Mouse (Mus musculus) urinary bladder, adult 2 months (tissue): ENCODE data around the gene Lgals3. TPM values are rescaled to one million over a fixed set of nuclear protein-coding genes. Genes with fewer than 3 reads are reported as not detected.

Experiments used
- DNase-seq: peaks from one replicate; pipeline ENCODE4 v3.0.0; 2022; ENCODE audit warnings: low spot score
- polyA plus RNA-seq: library from polyadenylated mRNA; depleted of rRNA; stranded (reverse); fragments of >200 nt; gene quantifications from 2 replicates; pipeline ENCODE4 v1.2.3, GENCODE M21; 2012

Lgals3 gene
- polyA plus RNA-seq, 1 experiment: 279 TPM

DNA sequence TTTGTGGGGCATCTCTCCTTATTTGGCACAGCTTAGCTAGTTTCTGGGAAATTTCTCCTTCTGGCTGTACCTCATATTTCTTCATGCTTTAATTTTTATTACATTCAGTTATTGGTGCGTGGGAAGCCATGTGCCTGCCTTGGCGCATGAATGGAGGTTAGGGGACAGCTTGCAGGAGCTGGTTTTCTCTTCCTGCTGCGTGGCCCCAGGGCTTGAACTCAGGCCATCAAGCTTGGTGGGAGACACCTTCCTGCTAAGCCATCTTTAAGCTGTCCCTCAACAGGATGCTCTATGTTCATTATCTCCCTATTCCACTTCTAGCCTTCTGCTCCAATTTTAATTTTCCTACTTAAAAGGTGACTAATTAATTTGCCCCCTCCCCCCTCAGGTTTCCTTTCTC is 3.2 kb downstream of the Lgals3 start:
- DNase-seq: no peak

- DNase-seq: no peak
Observed at GRCm38 (mm10) chr14:47371689-47372088, 4.1 kb downstream of the Lgals3 start.

DNA sequence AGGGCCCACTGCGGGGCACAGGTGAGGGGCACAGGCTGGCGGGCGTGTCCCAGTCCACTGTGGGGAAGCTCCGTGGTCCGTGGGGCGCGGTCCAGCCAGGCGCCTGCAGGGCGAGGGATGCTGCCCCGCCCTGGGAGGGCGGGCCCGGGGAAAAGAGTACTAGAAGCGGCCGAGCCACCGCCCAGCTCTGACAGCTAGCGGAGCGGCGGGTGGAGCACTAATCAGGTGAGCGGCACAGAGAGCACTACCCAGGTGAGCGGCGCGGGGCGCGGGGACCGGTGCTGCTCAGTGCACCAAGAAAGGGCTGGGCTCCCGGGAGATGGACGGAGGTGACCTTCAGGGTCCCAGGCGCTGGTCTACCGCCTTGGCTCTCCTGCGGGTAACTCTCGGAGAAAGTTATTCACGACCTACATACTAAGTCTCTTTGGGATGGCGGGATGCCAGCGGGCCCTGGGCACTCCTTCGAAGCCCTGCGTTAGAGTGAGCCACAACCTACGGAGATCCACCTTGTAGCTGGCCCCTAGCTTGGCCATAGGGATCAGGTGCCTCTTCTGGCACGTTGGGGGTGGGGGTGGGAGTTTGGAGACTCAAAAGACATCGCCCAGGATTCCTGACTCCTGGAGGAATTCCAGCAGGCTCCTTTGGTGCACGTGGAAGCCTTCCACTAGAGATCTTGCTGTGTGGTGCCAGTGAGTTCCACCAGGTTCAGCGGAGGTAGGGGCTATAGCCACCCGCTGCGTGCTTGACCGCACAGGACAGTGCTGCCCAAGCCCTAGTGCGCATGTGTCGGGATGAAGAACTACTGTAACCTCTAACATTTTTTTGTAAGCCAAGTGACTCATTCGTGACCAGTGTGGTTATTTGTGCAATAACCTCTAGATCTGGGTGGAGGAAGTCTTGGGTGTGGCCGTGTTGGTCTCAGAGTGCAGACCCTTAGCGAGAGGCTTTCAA is 6.5 kb downstream of the Lgals3 start:
- DNase-seq: peak; percentile 80

- no peak for DNase-seq
Observed at GRCm38 (mm10) chr14:47376526-47376925, 9.0 kb downstream of the Lgals3 start.

DNA sequence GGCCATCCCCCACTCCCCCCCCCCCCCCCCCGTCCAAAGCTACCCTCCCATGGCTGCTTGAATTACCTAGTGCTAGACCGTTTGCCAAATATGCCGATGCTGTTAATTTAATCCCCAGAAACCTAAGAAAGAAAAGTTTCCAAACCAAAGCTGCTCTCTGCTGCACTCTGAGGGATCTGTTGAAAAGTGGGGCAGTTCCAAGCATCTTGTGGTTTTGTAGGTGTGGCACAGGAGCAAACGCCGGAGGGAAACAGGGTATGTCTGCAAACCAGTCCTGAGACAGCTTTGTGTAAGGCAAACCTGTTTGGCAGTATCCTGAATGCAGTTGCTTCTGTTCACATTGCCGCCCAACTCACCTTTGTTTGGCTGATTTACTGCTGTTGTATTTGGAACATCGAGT is 10.8 kb downstream of the Lgals3 start:
- no peak for DNase-seq

GRCm38 (mm10) chr14:47383911-47384310 is 16.4 kb downstream of the Lgals3 start:
- DNase-seq: no peak

- DNase-seq: no peak
Observed at GRCm38 (mm10) chr14:47384653-47385052, 17.1 kb downstream of the Lgals3 start.

DNA sequence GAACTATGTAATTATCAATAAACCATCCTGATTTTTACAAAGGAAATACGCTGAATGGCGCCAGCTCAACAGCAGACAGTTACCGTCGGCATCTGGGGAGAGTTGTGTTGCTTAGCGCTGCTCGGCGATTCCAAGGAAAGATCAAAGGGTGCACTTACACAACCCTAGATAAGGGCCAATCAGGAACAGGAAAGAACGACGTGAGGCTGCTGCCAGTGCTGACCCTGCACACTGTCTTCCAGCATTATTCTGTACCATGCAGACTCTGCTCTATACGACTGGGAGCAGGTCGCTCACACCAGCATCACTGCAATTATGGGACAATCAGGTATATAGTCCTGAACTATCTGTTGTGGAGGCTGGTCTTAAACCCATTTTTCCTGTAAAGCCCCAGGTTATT is 18.6 kb downstream of the Lgals3 start:
- no peak for DNase-seq

GRCm38 (mm10) chr14:47393354-47394094 is 26.0 kb downstream of the Lgals3 start:
- DNase-seq: no peak

DNA sequence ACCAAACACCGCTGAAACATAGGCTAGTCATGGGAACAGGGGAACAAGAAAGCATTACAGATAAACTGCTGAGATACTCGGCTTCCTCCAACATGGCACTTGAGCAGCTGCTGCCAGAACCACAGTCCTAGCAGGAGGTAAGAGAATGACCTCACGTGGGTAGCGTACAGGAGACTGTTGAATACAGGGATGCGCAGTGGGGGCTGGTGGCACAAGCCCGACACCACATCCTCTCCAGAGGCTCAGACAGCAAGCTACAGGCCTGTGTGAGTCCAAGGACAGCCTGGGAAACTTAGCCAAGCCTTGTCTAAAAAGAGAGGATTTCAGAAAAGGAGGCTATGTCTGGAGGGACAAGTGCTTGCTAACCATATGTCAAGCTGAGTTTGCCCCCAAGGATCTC is 27.5 kb downstream of the Lgals3 start:
- no peak for DNase-seq

- no peak for DNase-seq
Observed at GRCm38 (mm10) chr14:47395462-47396026, 28.0 kb downstream of the Lgals3 start.

DNA sequence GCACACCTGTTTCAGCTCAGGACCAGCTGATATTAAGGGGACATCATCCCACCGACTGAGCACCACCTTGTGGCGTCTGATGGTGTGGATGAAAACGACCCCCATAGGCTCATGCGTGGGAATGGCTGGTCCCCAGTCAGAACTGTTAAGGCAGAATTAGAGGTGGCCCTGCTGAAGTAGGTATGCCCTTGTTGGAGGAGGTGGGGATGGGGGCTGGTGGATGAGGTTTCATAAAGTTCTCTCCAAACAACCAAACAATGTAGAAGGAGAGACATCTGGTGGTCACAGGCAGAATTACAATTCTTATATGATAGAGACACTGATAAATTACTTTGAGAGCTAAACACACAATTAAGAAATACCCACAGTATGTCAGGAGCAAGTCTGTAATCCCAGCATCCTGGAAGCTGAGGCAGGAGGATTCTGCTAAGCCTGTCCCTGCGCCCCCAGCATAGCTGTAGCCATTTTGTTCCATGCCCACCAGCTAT is 28.7 kb downstream of the Lgals3 start:
- DNase-seq: no peak

GRCm38 (mm10) chr14:47402735-47403134 is 35.2 kb downstream of the Lgals3 start:
- no peak for DNase-seq

- no peak for DNase-seq
Observed at GRCm38 (mm10) chr14:47406000-47406399, 38.4 kb downstream of the Lgals3 start.

DNA sequence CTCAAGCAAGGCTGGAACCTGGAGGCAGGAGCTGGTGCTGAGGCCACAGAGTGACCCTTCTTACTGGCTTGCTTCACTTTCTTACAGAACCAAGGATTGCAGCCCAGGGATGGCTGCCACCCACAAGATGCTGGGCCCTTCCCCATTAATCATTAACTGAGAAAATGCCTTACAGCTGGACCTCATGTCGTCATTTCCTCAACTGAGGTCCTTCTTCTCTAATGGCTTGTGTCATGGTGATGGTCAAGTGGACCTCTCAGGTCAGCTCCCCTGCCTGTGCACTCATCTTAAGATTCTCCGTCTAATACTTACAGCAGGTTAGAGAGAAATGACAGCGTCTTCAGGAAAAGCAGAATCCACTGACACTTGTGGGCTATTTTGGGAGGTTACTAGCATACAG is 49.8 kb downstream of the Lgals3 start:
- no peak for DNase-seq

DNA sequence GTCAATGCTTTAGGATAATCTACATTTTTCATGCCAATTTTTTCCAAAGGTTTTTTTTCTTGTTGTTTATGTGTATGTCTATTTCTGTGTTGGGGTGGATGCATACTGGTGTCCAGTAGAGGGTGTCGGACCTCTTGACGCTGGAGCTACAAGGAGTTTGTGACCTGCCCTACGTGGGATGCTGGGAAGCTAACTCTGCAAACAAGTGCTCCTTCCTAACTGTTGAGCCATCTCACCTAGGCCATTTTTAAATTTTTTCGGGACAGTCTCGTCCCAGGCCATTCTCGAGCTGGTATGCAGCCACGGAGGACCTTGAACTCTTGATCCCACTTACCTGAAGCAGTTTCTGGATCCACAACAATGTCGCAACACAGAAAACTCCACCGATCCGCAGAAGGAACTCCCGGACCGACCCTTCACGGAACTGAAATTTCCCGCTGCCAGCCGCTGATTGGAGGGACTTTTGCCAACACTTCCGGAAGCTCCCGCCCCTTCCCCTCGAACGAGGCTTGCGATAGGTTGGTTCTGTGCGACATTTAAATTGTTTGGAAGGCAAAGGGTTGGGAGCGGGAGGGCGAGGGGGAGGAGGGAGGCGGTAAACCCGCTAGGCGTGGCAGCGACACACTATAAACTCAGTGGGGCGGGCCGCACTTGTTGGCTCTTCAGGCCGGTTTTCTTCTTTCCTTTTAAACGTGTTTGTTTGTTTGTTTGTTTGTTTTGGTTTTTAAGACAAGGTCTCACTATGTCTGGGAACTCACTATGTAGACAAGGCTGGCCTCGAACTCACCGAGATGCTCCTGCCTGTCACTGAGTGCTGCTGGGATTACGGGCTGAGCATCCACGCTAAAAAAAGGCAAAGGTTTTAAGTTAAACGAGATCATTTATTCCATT is 50.5 kb downstream of the Lgals3 start, which contains the start of gene Dlgap5:
TSS of gene Dlgap5 (minus strand) at position 633 of the 891 bp plus-strand sequence.
- peak; percentile 65 for DNase-seq

DNA sequence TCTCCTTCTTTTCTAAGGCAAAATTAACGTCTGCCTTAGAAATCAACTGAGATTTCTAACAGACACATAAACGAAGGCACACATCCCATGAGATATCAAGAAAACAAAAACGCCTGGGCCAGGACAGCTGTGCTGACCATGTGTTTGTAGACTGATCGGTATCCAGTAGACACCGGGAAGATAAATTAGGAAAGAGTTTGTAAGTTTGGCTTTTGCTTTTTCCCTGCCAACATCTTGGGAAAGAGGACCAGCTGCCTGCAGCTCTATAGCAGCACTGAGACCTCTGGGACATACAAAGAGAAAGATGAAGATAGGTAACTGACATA is 51.1 kb downstream of the Lgals3 start:
- DNase-seq: no peak

- DNase-seq: no peak
Observed at GRCm38 (mm10) chr14:47419034-47419625, 51.6 kb downstream of the Lgals3 start.

GRCm38 (mm10) chr14:47419723-47420276 is 52.2 kb downstream of the Lgals3 start:
- DNase-seq: no peak

DNA sequence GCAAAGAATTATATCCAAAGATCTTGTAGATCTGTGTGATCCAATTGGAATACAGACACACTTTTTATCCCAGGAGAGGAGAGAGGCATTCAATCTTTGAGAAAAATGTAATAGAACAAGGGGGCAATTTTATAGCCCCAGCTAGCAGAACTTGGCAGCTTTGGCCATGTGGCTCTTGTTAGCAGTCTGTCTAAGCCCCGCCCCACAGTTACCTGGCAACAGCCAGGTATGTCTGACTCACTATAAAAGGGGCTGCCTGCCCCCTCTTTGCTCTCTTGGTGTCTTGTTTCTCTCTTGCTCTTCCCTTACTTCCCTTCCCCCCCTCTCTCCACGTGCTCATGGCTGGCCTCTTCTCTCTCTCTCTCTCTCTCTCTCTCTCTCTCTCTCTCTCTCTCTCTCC is 54.1 kb downstream of the Lgals3 start:
- no peak for DNase-seq

GRCm38 (mm10) chr14:47422466-47422865 is 54.9 kb downstream of the Lgals3 start:
- no peak for DNase-seq
